Mouse (Mus musculus) testis, postnatal 10 days (tissue): ENCODE data around the gene Acyp2.
"Not testable (repeated sequence)": the region's sequence is repeated elsewhere in the genome, so short reads cannot be mapped to it uniquely, and the experiment has no call there.

Experiments used
- DNase-seq: peaks from one replicate; pipeline ENCODE4 v3.0.0; 2021; ENCODE audit warnings: low spot score

The Acyp2 gene

GRCm38 (mm10) chr11:30649001-30649637 lies at the start of gene Acyp2:
Gene Acyp2, minus strand, starts transcription at chr11:30649587.
- peak; percentile 85 for DNase-seq

DNA sequence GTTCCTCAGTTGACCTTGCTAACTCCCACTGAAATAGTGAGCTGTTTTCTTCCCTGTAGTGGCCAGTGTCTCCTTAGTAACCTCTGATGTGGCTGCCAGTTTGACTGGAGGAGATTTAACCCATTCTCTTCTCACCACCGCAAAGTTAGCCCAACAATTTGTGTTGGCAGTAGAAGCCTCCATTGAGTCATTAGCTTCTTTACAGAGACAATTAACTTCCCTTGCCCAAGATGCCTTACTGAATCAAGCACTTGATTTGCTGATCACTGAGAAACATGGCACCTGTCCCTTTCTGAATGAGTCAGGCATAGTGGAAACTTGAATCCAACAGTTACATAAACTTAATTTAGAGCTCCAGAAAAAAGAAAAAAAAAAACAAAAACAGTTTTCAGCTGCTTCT lies 40.0 kb upstream of the Acyp2 start:
- DNase-seq = no peak

- DNase-seq = no peak
These were observed 26.7 kb upstream of the Acyp2 start for GRCm38 (mm10) chr11:30676086-30676485.

DNA sequence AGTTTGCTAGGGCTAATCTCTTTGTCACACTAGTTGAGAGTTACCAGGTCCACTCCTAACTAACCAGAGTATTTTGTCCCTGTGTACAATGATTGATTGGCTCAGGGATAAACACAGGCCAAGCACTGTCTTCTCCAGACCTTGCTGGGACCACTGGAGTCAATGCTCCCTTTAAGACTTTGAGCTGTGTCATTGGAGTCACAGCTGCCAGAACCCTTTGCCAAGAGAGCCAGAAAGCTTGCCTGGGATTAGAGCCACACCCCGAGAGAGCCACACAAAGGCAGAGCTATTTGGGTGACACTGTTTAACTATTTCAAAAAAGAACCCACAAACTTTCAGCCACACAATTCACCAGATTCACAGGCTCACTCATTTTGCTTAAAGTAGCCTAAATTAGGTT lies 23.3 kb upstream of the Acyp2 start:
- DNase-seq = no peak

GRCm38 (mm10) chr11:30663001-30663400 lies 13.6 kb upstream of the Acyp2 start:
- DNase-seq = no peak

DNA sequence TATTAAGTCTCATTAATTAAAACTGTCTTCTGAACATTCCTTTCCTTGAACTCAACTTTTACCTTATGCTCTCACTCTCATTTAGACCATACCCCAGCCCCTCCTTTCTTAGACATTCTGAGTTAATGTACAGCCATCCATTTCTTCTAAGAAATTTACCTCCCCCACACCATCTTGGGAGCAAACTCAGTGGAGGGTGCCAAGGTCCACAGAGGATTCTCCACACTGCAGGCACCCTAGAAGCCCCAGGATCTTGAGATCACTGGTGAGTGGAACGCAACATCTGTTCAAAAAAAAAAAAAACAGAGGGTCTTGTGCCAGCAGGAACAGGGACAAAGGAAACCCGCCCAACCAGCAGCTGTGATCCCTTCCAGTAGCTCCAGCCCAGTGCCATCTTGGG lies 13.2 kb upstream of the Acyp2 start:
- no peak for DNase-seq

DNA sequence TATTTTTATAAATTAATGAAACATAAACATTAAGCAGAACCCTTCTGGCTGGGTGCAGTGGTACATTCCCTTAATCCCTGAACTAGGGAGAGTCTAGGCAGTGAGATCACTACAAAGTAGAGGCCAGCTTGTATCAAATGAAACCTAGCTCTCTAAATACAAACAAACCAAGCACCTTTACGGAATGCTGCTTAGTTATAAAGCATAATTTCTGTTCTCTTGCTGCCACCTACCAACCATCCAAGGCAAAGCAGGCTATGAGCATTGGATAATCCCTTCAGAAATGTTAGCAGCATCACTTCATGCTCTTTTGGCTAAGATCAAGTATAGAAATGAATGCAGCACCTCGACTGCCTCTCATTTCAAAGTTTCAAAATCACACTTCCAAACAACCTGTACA lies 7.7 kb upstream of the Acyp2 start:
- DNase-seq = no peak

- no peak for DNase-seq
These were observed 6.7 kb upstream of the Acyp2 start for GRCm38 (mm10) chr11:30656060-30656459.

- no peak for DNase-seq
These were observed 1.0 kb upstream of the Acyp2 start for GRCm38 (mm10) chr11:30650416-30650815.

DNA sequence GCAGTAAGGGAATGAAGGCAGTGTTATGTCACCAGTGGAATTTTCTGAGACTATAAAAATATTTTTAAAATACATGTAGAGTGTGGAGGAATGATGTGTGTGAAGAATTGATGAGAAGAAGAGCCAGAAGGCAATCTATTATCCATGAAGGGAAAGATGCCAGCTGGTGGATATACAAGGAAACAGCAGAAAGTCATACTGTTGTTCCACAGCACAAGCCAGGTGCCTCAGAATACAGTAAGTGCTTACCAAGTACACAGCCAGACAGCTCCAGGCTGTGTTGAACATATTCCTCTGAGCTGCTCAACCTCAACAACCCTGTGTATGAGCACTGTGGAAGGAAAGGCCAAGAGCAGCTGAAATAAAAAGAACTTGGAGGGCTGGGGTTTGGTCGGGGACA lies 13.7 kb downstream of the Acyp2 start:
- no peak for DNase-seq

GRCm38 (mm10) chr11:30630514-30630913 lies 18.9 kb downstream of the Acyp2 start:
- DNase-seq = no peak

DNA sequence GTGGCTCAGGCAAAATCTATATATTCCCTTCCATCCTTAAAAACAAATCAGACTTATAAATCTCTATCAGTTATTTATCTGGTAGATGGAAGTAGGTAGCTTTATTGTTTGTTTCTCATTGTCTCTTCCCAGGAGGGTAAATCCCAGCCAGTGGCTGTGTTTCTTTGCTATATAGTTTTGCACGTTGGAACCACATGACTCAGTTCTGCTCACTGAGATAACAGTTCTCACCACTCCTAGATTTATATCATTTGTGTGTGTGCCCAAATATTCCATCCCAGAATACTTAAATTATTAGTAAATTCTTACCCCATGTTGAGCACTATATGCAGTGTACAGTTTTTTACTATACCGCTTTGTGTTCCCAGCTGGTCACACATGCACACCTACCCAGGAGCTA lies 26.2 kb downstream of the Acyp2 start:
- DNase-seq = no peak

GRCm38 (mm10) chr11:30621386-30622363 lies 27.7 kb downstream of the Acyp2 start:
- DNase-seq = not testable (repeated sequence)

GRCm38 (mm10) chr11:30618235-30618634 lies 31.2 kb downstream of the Acyp2 start:
- DNase-seq = no peak

DNA sequence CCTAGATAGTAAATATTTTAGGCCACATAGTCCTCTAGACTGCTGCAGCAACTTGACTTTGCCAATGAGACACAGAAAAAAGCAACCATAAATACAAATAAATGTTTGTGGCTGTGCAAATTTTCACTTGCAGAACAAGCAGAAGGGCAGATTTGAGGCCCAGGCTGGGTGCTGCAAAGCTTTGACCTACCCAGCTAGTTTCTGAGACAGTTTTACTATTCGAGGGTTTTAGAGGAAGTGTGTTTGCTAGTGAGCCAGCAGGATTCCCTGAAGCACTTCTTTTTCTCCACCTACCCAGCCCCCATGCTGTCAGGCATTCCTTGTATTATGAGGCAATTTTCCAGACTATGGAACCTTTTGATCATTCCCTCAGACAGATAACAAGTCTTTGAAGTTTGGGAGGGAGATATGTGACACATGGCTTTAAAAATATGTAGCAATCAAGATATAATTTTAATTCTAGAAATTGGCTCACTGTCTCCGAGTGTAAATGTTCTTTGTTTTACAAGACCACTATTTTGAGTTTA lies 31.8 kb downstream of the Acyp2 start:
- no peak for DNase-seq

- no peak for DNase-seq
These were observed 33.4 kb downstream of the Acyp2 start for GRCm38 (mm10) chr11:30615977-30616376.

DNA sequence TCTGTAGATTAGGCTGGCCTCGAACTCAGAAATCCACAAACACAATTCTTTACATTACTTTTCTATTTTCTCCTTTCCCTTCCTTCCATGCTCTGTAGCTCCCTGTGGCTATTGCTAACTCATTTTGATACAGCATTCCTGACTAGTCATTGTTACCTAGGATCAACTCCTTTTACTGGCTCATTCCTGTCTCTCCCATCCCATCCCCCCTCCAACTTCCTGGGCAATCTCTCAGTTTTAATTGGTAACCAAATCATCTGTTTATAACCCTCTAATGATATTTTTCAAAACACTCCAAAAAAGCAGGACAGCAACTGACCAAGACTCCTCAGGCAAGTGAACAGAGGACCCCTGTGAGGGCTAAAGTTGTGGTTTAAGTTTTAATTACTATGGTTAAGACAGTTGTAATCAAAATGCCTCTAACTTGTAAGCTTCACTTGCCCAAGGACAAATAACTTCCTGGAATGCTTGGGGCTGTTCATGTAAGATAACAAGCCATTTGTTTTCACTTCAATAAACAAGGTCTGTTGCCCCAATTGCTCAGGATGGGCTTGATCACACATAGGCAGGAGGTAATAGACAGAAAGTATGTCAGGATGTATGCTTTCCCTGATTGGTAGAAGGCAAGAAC lies 35.4 kb downstream of the Acyp2 start:
- no peak for DNase-seq

DNA sequence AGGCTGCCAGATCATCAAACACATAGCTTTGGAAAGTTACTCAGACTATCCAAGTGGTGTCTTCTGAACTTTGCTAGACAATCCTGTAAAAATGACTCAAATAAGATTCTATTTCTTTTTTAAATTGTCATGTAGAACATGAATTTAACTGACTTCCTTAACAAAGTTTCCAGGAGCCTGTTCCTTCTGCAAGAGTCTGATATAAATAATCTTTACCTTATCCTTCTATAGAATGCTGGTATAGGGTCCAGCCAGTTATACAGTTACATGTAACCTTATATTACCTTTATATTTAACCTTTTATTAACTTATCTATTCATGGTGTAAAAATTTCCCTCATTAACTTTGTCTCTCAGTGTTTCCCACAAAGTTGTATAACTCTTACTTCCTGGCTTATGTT lies 36.7 kb downstream of the Acyp2 start:
- no peak for DNase-seq

GRCm38 (mm10) chr11:30609247-30609646 lies 40.1 kb downstream of the Acyp2 start:
- DNase-seq = no peak

GRCm38 (mm10) chr11:30607587-30608518 lies 41.5 kb downstream of the Acyp2 start:
- DNase-seq = no peak

- no peak for DNase-seq
These were observed 52.1 kb downstream of the Acyp2 start for GRCm38 (mm10) chr11:30597259-30597658.
